Mouse (Mus musculus) midbrain, embryonic 14.5 days (tissue): ENCODE results near the gene Cst13. TPM values are rescaled to one million over a fixed set of nuclear protein-coding genes. Genes with fewer than 3 reads are reported as not detected.

Experiments
- ATAC-seq: fragments of 200-750 bp; cut with Nextera tagmentation; 2 replicates; pipeline ENCODE4 v1.8.0; 2017; ENCODE audit warnings: moderate number of reproducible peaks, moderate library complexity; ENCODE audit not compliant: low FRiP score, low TSS enrichment
- DNase-seq: peaks from one replicate; pipeline ENCODE4 v3.0.0-alpha.2; 2015
- H3K27ac ChIP-seq: fragments of 300-500 bp; sonication (generic); replicated peaks from 2 replicates; pipeline ENCODE4 v1.5.1; 2014; ENCODE audit warnings: mild to moderate bottlenecking, low read depth, low read length, moderate library complexity
- H3K27me3 ChIP-seq: fragments of 300-500 bp; sonication (generic); 2 replicates; pipeline ENCODE4 v1.6.1; 2014; ENCODE audit warnings: low read length, control low read depth, mixed read lengths; ENCODE audit not compliant: control insufficient read depth, insufficient read depth
- H3K36me3 ChIP-seq: fragments of 300-500 bp; sonication (generic); 2 replicates; pipeline ENCODE4 v1.6.1; 2014; ENCODE audit warnings: low read length, control low read depth; ENCODE audit not compliant: control insufficient read depth, insufficient read depth
- H3K4me1 ChIP-seq: fragments of 300-500 bp; sonication (generic); 2 replicates; pipeline ENCODE4 v1.6.1; 2014; ENCODE audit warnings: mild to moderate bottlenecking, antibody characterized with exemption, low read length, control low read depth; ENCODE audit not compliant: control insufficient read depth, insufficient read depth
- H3K4me2 ChIP-seq: fragments of 300-500 bp; sonication (generic); 2 replicates; pipeline ENCODE4 v1.6.1; 2014; ENCODE audit warnings: mild to moderate bottlenecking, low read length, moderate library complexity
- H3K4me3 ChIP-seq: fragments of 300-500 bp; sonication (generic); replicated peaks from 2 replicates; pipeline ENCODE4 v1.5.1; 2014; ENCODE audit warnings: low read depth, low read length
- H3K9ac ChIP-seq: fragments of 300-500 bp; sonication (generic); replicated peaks from 2 replicates; pipeline ENCODE4 v1.6.1; 2014; ENCODE audit warnings: mild to moderate bottlenecking, low read length, moderate library complexity
- H3K9me3 ChIP-seq: fragments of 300-500 bp; sonication (generic); 2 replicates; pipeline ENCODE4 v1.6.1; 2016; ENCODE audit warnings: low read length, control low read depth, mixed read lengths; ENCODE audit not compliant: control insufficient read depth
- WGBS: fragments of 180-500 bp; shearing (Covaris S2); extraction: QIAGEN DNeasy Blood & Tissue Kit; methylation state at CpG from one replicate; pipeline ENCODE4 v1.1.7; 2014; 5-methylcytosine and 5-hydroxymethylcytosine counted together
- polyA plus RNA-seq: library from polyadenylated mRNA; unstranded; fragments of >200 nt; fragmentation: Nextera tagmentation; extraction: Ambion mirVana; gene quantifications from 2 replicates; pipeline ENCODE4 v1.2.1, GENCODE M21; 2014

Cst13 gene
- polyA plus RNA-seq, 1 experiment from 2014 or later, result not detected

DNA sequence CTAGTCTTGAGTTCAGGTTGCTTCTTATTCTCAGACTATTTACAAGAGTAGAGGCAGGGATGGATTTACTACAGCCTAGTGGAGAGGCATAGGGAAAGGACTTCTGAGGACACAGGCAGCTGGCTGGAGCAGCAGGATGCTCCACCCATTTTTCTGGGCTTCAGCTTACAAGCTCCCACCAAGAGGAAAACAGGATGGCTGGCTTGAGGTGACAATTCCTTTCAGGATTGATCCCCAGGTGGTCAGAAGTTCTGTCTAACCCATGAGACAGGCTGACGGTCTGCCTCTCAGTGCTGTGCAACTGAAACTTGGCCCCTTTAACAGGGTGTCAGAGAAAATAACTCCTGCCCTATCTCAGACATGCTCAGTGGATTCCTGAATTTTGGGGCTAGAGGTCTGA lies 59.3 kb downstream of the Cst13 start:
- DNase-seq (no peak), ATAC-seq (no peak)
- Histone ChIP-seq H3K9ac (no peak overlapping the region), H3K4me3 (no peak overlapping the region), H3K36me3 (no peaks in the 10 kb centered on the region), H3K9me3 (no peaks in the 10 kb centered on the region), H3K4me2 (no peak overlapping the region), H3K4me1 (peaks cover 7% of the 10 kb centered on the region), H3K27ac (no peak overlapping the region), H3K27me3 (no peaks in the 10 kb centered on the region)
- WGBS, result 50% methylated on average over 1 of the region's 1 CpGs

Other genes starting within 250 kb of the Cst13 start
- 48.1 and 54.6 TPM in 2 replicates for gene Nxt1, start 147.5 kb upstream of the Cst13 start, polyA plus RNA-seq
- 12.5 and 16.7 TPM in 2 replicates for gene Gzf1, start 139.1 kb upstream of the Cst13 start, polyA plus RNA-seq
- 59.9 and 78.1 TPM in 2 replicates for gene Napb, start 87.6 kb upstream of the Cst13 start, polyA plus RNA-seq
- gene Cstl1, start 69.7 kb upstream of the Cst13 start, polyA plus RNA-seq, result not detected in 2 replicates
- not detected in 2 replicates for gene Cst11, start 48.6 kb upstream of the Cst13 start, polyA plus RNA-seq
- gene 8030411F24Rik, start 38.1 kb upstream of the Cst13 start, polyA plus RNA-seq, result not detected in 2 replicates
- not detected in 2 replicates for gene Cst12, start 30.7 kb upstream of the Cst13 start, polyA plus RNA-seq
- not detected in 2 replicates for gene Cst8, start 21.3 kb upstream of the Cst13 start, polyA plus RNA-seq
- not detected in 2 replicates for gene Cst9, start 15.1 kb downstream of the Cst13 start, polyA plus RNA-seq
- not detected in 2 replicates for gene 9230104L09Rik, start 45.0 kb downstream of the Cst13 start, polyA plus RNA-seq
- 525 and 594 TPM in 2 replicates for gene Cst3, start 55.6 kb downstream of the Cst13 start, polyA plus RNA-seq
- not detected in 2 replicates for gene Gm1330, start 183.2 kb downstream of the Cst13 start, polyA plus RNA-seq
- gene Gm10750, start 197.2 kb downstream of the Cst13 start, polyA plus RNA-seq, result not detected in 2 replicates